Mouse (Mus musculus): ENCODE results near the gene Cpm. TPM values are rescaled to one million over a fixed set of nuclear protein-coding genes. Genes with fewer than 3 reads are reported as not detected.
"Not testable (repeated sequence)": the region's sequence is repeated elsewhere in the genome, so short reads cannot be mapped to it uniquely, and the experiment has no call there.

Cpm gene
- total RNA-seq, 2 experiments from 2014 or later, result 13.2 to 14.0 TPM

GRCm38 (mm10) chr10:117697561-117698115 is 68.3 kb downstream of the Cpm start:
- DNase-seq (ENCODE audit: low spot score in 2 of 2), result no peak

DNA sequence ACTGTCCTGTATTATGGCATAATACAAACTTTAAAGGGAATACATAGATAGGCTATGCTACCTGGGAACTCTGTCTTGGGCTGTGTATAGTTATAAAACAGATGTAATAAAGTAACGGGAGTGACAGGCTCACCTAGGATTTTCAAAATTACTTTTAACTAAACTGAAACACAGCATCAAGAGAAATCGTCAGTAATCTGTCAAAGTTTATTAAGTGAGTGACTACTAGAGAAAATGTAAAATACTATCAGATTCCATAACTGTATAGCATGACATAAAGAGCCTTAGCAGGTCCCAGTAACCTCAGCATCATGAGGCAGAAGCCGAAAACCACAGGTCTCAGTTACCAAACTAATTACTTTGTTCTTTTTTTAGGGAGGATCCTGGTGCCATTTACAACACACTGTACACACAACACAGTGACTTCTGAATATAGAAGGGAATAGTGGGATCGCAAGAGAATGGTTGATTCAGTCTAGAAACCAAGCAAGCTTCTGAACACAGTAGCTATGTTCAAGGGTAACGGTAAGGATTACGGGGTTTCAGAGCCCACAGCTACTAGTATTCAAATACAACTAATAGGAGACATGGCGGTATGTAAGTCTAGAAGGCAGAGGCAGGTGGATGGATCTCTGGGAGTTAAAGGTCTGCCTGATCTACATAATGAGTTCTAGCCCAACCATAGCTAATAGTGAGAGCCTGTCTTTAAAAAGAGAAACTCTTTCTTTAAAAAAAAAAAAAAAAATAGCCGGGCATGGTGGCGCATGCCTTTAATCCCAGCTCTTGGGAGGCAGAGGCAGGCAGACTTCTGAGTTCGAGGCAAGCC is 69.2 kb downstream of the Cpm start:
- no peak for DNase-seq (ENCODE audit: low spot score in 2 of 2)

- DNase-seq (ENCODE audit: low spot score in 2 of 2), result no peak
Measured at GRCm38 (mm10) chr10:117699914-117700313, 70.6 kb downstream of the Cpm start.

GRCm38 (mm10) chr10:117700450-117700849 is 71.2 kb downstream of the Cpm start:
- no peak for DNase-seq (ENCODE audit: low spot score in 2 of 2)

GRCm38 (mm10) chr10:117701034-117701829 is 71.9 kb downstream of the Cpm start:
- no peak for DNase-seq (ENCODE audit: low spot score in 2 of 2)

DNA sequence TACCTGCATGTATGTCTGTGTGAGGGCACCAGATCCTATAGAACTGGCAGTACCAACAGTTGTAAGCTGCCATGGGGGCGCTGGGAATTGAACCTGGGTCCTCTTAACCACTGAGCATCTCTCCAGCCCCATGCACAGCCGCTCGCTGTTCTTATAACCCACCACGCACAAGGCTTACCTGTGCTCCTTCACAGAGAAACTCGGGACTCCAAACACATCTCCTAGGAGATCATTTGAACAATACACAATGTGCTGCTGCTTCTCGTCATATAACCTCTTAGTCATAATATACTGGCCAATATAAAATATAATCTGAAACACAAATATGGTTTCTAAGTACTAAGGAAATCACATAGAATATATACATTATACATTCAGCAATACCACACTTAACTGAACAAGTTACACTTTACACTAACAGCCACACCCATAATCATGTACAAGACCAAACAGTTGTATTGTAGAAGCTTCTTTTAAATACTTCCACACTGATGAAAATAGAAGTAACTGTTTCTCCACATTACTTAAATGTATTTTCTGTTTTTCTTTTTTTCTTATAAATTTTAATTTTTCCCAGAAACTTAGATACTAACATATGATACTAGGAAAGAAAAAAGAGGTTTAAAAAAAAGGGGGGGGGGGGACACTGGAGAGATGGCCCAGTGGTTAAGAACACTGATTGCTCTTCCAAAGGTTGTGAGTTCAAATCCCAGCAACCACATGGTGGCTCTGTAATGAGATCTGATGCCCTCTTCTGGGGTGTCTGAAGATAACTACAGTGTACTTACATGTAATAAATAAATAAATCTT is 72.9 kb downstream of the Cpm start:
- no peak for DNase-seq (ENCODE audit: low spot score in 2 of 2)

DNA sequence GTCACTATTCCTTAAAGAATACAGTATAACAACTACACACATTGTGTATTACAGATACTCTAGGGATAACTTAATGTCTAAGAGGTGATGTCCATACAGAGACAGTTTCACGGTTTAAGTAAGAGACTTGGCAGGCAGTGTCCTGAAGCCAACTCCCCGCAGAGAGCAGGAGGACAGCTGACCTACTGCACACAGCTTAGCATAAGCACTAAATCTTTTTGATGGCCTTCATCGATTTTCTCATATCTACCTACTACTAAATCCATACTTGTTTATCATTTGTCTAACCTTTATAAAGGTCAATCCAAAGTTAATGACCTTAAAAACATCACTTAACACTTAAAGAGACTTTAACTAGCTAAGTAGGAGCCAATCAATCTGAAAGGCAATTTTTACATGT is 74.2 kb downstream of the Cpm start:
- no peak for DNase-seq (ENCODE audit: low spot score in 2 of 2)

DNA sequence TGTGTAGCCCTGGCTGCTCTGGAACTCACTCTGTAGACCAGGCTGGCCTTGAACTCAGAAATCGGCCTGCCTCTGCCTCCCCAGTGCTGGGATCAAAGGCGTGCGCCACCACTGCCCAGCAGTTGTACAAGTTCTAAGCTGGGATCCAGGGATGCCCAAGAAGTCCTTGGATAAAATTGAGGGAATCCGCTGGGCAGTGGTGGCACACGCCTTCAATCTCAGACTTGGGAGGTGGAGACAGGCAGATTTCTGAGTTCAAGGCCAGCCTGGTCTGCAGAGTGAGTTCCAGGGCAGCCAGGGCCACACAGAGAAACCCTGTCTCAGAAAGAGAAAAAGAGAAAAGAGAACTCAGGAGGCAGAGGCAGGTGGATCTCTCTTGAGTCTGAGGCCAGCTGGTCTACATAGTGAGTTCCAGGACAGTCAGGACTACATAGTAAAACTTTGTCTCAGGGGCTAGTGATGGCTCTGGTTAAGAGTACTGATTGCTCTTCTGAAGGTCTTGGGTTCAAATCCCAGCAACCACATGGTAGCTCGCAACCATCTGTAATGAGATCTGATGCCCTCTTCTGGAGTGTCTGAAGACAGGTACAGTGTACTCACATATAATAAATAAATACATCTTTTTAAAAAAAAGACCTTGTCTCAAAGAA is 75.1 kb downstream of the Cpm start:
- not testable (repeated sequence) for DNase-seq (ENCODE audit: low spot score in 2 of 2)

DNA sequence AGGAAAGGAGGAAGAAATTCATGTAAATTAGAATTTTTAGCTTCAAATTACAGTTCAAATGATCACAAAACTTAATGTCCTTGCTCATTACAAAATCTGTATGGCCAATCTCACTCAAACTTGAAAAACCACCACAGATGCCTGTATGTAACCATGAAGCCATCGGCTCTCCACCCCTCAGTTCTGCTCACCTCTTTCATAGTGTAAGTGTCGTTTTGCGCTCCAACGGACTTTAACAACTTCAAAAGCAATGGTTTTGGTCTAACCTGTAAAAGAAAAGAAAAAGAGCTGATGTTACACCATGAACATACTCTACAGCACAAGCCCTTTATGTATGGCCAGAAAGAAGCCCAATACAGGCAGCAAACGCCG is 75.7 kb downstream of the Cpm start:
- DNase-seq (ENCODE audit: low spot score in 2 of 2), result no peak

DNA sequence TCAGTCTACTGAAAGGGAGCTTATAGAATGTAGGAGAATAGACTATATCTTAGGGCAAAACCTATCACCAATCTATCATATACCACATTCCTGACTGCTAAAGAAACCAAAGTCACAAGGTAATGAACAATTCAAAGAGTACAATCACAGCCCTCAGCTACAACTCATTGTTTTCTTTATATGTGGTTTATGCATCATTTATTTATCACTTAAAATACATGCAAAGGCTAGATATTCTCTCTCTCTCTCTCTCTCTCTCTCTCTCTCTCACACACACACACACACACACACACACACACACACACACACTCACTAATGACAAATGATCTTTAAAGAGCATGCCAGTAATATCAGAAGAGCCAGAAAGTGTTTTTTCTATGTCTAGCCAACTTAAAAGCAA is 76.5 kb downstream of the Cpm start:
- DNase-seq (ENCODE audit: low spot score in 2 of 2), result no peak

- no peak for DNase-seq (ENCODE audit: low spot score in 2 of 2)
Measured at GRCm38 (mm10) chr10:117706440-117706839, 77.1 kb downstream of the Cpm start.

- DNase-seq (ENCODE audit: low spot score in 2 of 2), result no peak
Measured at GRCm38 (mm10) chr10:117707114-117707838, 78.0 kb downstream of the Cpm start.

- DNase-seq (ENCODE audit: low spot score in 2 of 2), result no peak
Measured at GRCm38 (mm10) chr10:117708376-117708775, 79.1 kb downstream of the Cpm start.

- no peak for DNase-seq (ENCODE audit: low spot score in 2 of 2)
Measured at GRCm38 (mm10) chr10:117708856-117709255, 79.6 kb downstream of the Cpm start.

DNA sequence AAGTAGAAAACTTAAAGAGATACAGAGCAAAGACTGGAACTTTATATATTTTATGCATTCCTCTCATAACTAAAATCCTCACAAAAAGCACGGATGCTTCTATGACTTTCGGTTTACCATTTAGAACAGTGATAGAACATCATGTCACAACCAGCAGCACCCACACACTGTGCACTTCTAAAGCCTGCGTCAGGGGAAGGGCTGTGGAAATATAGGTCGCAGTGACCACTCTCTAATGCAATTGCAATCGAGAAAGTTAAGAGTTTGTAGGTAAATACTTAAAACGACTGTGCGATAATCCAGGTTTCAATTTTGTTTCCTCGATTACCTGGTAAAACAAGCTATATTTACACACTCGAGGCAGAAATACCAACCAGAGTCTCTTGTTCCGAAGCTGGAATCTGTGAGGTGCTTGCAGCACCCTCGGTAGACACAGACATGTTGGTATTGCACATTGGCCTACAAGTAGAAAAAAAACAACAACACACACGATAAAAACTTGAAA is 80.1 kb downstream of the Cpm start:
- no peak for DNase-seq (ENCODE audit: low spot score in 2 of 2)

- DNase-seq (ENCODE audit: low spot score in 2 of 2), result peak; percentile 73 to 79
Measured at GRCm38 (mm10) chr10:117709930-117710603, 80.8 kb downstream of the Cpm start.

GRCm38 (mm10) chr10:117710604-117711141 is 81.4 kb downstream of the Cpm start, which contains the start of gene Mdm2:
TSS of gene Mdm2 (minus strand) at chr10:117710758.
- peak; percentile 96 to 97 for DNase-seq (ENCODE audit: low spot score in 2 of 2)

GRCm38 (mm10) chr10:117711408-117711807 is 82.1 kb downstream of the Cpm start:
- DNase-seq (ENCODE audit: low spot score in 2 of 2), result no peak

DNA sequence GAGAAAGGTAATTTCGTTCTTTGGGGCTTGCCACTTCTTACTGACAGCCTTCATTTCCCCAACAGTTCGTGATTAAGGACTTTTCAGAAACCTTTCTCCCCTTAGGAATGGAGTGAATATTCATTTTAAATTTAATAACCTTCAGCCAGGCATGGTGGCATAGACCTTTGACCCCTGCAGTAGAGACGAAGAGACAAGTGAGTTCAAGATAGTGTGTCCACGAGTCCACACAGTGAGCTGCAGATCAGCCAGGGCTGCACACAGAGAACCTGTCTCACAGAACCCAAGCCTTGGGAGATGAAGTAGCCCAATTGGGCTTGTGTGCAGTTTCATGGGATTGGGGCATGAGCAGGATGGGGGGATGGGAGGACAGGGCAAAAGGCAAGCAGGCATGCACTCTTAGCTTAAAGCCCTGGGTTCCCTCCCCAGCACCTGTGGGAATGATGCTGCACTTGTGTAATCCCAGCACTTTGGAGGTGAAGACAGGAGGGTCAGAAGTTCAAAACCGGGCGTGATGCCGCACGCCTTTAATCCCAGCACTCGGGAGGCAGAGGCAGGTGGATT is 83.0 kb downstream of the Cpm start:
- no peak for DNase-seq (ENCODE audit: low spot score in 2 of 2)
